Mouse (Mus musculus) CH12.LX (cell line): ENCODE data around the gene Aftph. TPM values are rescaled to one million over a fixed set of nuclear protein-coding genes. Genes with fewer than 3 reads are reported as not detected.

Experiments used
- DNase-seq: peaks from one replicate; pipeline ENCODE4 v3.0.0-alpha.2; 2013; ENCODE audit errors: extremely low read depth
- H3K27ac ChIP-seq: 2 replicates; pipeline ENCODE4 v1.5.1; 2012; ENCODE audit warnings: low read depth, mild to moderate bottlenecking, control low read depth, moderate library complexity; ENCODE audit not compliant: insufficient read depth
- H3K27me3 ChIP-seq: replicated peaks from 2 replicates; pipeline ENCODE3; 2012; ENCODE audit warnings: inconsistent platforms
- H3K36me3 ChIP-seq, 2 experiments: replicated peaks in 1 of 2; 2 replicates each; pipeline versions ENCODE3 to v1.6.1; 2012; ENCODE audit warnings: inconsistent platforms in 1 of 2, low read length in 1 of 2, mild to moderate bottlenecking in 1 of 2, mixed read lengths in 1 of 2, moderate library complexity in 1 of 2; ENCODE audit not compliant: control insufficient read depth in 1 of 2, insufficient read depth in 1 of 2
- H3K4me1 ChIP-seq, 2 experiments: 2 replicates each; pipeline ENCODE4 v1.6.1; 2012; ENCODE audit warnings: inconsistent platforms in 1 of 2, moderate library complexity in 1 of 2; ENCODE audit not compliant: insufficient read depth in 2 of 2, control insufficient read depth in 1 of 2
- H3K4me2 ChIP-seq: 2 replicates; pipeline ENCODE4 v1.6.1; 2012; ENCODE audit warnings: low read depth, mild to moderate bottlenecking, control low read depth; ENCODE audit not compliant: poor library complexity, insufficient read depth, severe bottlenecking
- H3K4me3 ChIP-seq, 3 experiments: fragments of 150-350 bp in 1 of 3; sonication (generic) in 1 of 3; replicated peaks in 1 of 3; 2 replicates each; pipeline versions ENCODE3 to v1.5.1; 2011 to 2012; ENCODE audit warnings: low read depth in 2 of 3, low read length in 2 of 3, mild to moderate bottlenecking in 2 of 3, moderate library complexity in 2 of 3, control low read depth in 1 of 3, improper control_type of control experiment in 1 of 3, inconsistent platforms in 1 of 3, mixed read lengths in 1 of 3; ENCODE audit not compliant: poor library complexity in 1 of 3
- H3K79me2 ChIP-seq: replicated peaks from 2 replicates; pipeline ENCODE4 v1.6.1; 2012; ENCODE audit warnings: mild to moderate bottlenecking, moderate library complexity; ENCODE audit not compliant: control insufficient read depth, poor library complexity, insufficient read depth, severe bottlenecking; ENCODE audit errors: extremely low read depth
- H3K9ac ChIP-seq: 2 replicates; pipeline ENCODE4 v1.6.1; 2012; ENCODE audit warnings: low read depth, mild to moderate bottlenecking, control low read depth, moderate library complexity; ENCODE audit not compliant: insufficient read depth
- H3K9me3 ChIP-seq: replicated peaks from 2 replicates; pipeline ENCODE3; 2012; ENCODE audit warnings: low read length, inconsistent platforms, mixed read lengths
- CHD1 ChIP-seq: IDR thresholded peaks from 2 replicates; pipeline ENCODE4 v1.6.1; 2012; ENCODE audit warnings: low read depth, low read length, improper control_type of control experiment, inconsistent platforms
- CTCF ChIP-seq, 2 experiments: IDR thresholded peaks in 1 of 2; conservative IDR thresholded peaks in 1 of 2; 2 replicates each; pipeline ENCODE4 v1.5.1; 2011 to 2012; ENCODE audit warnings: low read depth in 2 of 2, low read length in 2 of 2, improper control_type of control experiment in 1 of 2, inconsistent platforms in 1 of 2, mild to moderate bottlenecking in 1 of 2, moderate library complexity in 1 of 2
- ELF1 ChIP-seq: IDR thresholded peaks from 2 replicates; pipeline ENCODE4 v1.6.1; 2014; ENCODE audit warnings: low read depth, mild to moderate bottlenecking, inconsistent platforms, low read length, improper control_type of control experiment
- HCFC1 ChIP-seq: IDR thresholded peaks from 2 replicates; pipeline ENCODE4 v1.6.1; 2012; ENCODE audit warnings: low read depth, mild to moderate bottlenecking, inconsistent platforms, low read length, improper control_type of control experiment
- IRF4 ChIP-seq: IDR thresholded peaks from 2 replicates; pipeline ENCODE4 v1.6.1; 2014; ENCODE audit warnings: low read depth, mild to moderate bottlenecking, inconsistent platforms, low read length, improper control_type of control experiment
- JUN ChIP-seq: IDR thresholded peaks from 2 replicates; pipeline ENCODE4 v1.6.1; 2011; ENCODE audit warnings: low read depth, mild to moderate bottlenecking, low read length, improper control_type of control experiment, moderate library complexity; ENCODE audit not compliant: insufficient read depth
- JUND ChIP-seq: conservative IDR thresholded peaks from 2 replicates; pipeline ENCODE4 v1.6.1; 2011; ENCODE audit warnings: low read depth, low read length, improper control_type of control experiment
- MEF2A ChIP-seq: IDR thresholded peaks from 2 replicates; pipeline ENCODE4 v1.6.1; 2014; ENCODE audit warnings: low read depth, mild to moderate bottlenecking, inconsistent platforms, low read length, improper control_type of control experiment, borderline replicate concordance
- MXI1 ChIP-seq: IDR thresholded peaks from 2 replicates; pipeline ENCODE4 v1.6.1; 2011; ENCODE audit warnings: mild to moderate bottlenecking, low read depth, low read length, improper control_type of control experiment
- PAX5 ChIP-seq: IDR thresholded peaks from 2 replicates; pipeline ENCODE4 v1.6.1; 2012; ENCODE audit warnings: low read length, inconsistent platforms, mixed read lengths
- POLR2AphosphoS2 ChIP-seq: IDR thresholded peaks from 2 replicates; pipeline ENCODE4 v1.6.1; 2011; ENCODE audit warnings: low read depth, low read length, improper control_type of control experiment
- SIN3A ChIP-seq: IDR thresholded peaks from 2 replicates; pipeline ENCODE4 v1.6.1; 2012; ENCODE audit warnings: low read length, improper control_type of control experiment, inconsistent platforms
- SMC3 ChIP-seq: IDR thresholded peaks from 2 replicates; pipeline ENCODE4 v1.6.1; 2011; ENCODE audit warnings: low read depth, low read length, improper control_type of control experiment
- TBP ChIP-seq: conservative IDR thresholded peaks from 2 replicates; pipeline ENCODE4 v1.6.1; 2011; ENCODE audit warnings: low read depth, low read length, improper control_type of control experiment
- UBTF ChIP-seq: IDR thresholded peaks from 2 replicates; pipeline ENCODE4 v1.6.1; 2012; ENCODE audit warnings: low read depth, mild to moderate bottlenecking, inconsistent platforms, low read length, improper control_type of control experiment, moderate library complexity
- USF1 ChIP-seq: IDR thresholded peaks from 2 replicates; pipeline ENCODE4 v1.6.1; 2014; ENCODE audit warnings: low read depth, mild to moderate bottlenecking, inconsistent platforms, low read length, improper control_type of control experiment
- USF2 ChIP-seq: conservative IDR thresholded peaks from 2 replicates; pipeline ENCODE4 v1.6.1; 2011; ENCODE audit warnings: low read depth, low read length, improper control_type of control experiment
- ZKSCAN1 ChIP-seq: IDR thresholded peaks from 2 replicates; pipeline ENCODE4 v1.6.1; 2012; ENCODE audit warnings: low read depth, inconsistent platforms, low read length, improper control_type of control experiment, borderline replicate concordance
- ZMIZ1 ChIP-seq: IDR thresholded peaks from 2 replicates; pipeline ENCODE4 v1.6.1; 2012; ENCODE audit warnings: low read depth, mild to moderate bottlenecking, inconsistent platforms, low read length, improper control_type of control experiment
- ZNF384 ChIP-seq: IDR thresholded peaks from 2 replicates; pipeline ENCODE4 v1.6.1; 2012; ENCODE audit warnings: low read depth, low read length, improper control_type of control experiment, inconsistent platforms
- dilution Hi-C: fragments of 300-500 bp; cut with MboI; formaldehyde crosslinking; loops from 2 replicates; pipeline ENCODE4 v1.14.3; 2020; ENCODE audit warnings: low sequenced_read_pairs; ENCODE audit not compliant: extremely low pct_unique_long_range_greater_than_20kb, extremely low pct_ligation_motif_present
- in situ Hi-C: fragments of 300-500 bp; cut with MboI; formaldehyde crosslinking; loops from 3 replicates; pipeline ENCODE4 v1.14.3; 2019; ENCODE audit warnings: low sequenced_read_pairs, low pct_ligation_motif_present, low pct_unique_long_range_greater_than_20kb, mixed read lengths
- polyA plus RNA-seq: library from polyadenylated mRNA; unstranded; fragments of >175 nt; gene quantifications from 2 replicates; pipeline ENCODE4 v1.2.1, GENCODE M21; 2012; ENCODE audit warnings: low read depth; ENCODE audit not compliant: insufficient read length
- total RNA-seq, 2 experiments: library from RNA; depleted of rRNA; stranded (reverse); fragments of 300-350 nt in 1 of 2; fragments of >200 nt in 1 of 2; gene quantifications; 2 replicates each; pipeline ENCODE4 v1.2.3; 2012 to 2014

Aftph gene
- total and polyA plus RNA-seq, 3 experiments = 53.7 to 80.0 (median 53.9) TPM

- Histone ChIP-seq H3K9me3 (peaks cover 11% of the 10 kb centered on the region), H3K4me3 (no peak overlapping the region), H3K9ac (no peak overlapping the region), H3K27ac (no peak overlapping the region), H3K4me2 (no peak overlapping the region), H3K36me3 (no peaks in the 10 kb centered on the region), H3K27me3 (no peaks in the 10 kb centered on the region), H3K79me2 (no peaks in the 10 kb centered on the region), H3K4me1 (peaks cover 0 to 1% of the 10 kb centered on the region in 2 experiments; a peak in 1 of 4 replicates)
- in situ Hi-C loops (no loop called here), dilution Hi-C loops (no loop called here)
- no peak for TF ChIP-seq UBTF
- TF ChIP-seq HCFC1 = no peak
- TF ChIP-seq ELF1 = no peak
- TF ChIP-seq SIN3A = no peak
- no peak for TF ChIP-seq USF2
- TF ChIP-seq CTCF (conservative IDR thresholded peaks at IDR 0.05 in 1 of 2, IDR thresholded peaks at IDR 0.05 in 1 of 2; ENCODE audit: low read depth in 2 of 2, low read length in 2 of 2) = no peak
- no peak for TF ChIP-seq POLR2AphosphoS2
- TF ChIP-seq ZKSCAN1 = no peak
- no peak for TF ChIP-seq JUN
- TF ChIP-seq JUND = no peak
- TF ChIP-seq TBP = no peak
- no peak for TF ChIP-seq ZNF384
- TF ChIP-seq SMC3 = no peak
- TF ChIP-seq PAX5 = no peak
- TF ChIP-seq IRF4 = no peak
- DNase-seq = no peak
These were observed 42.1 kb upstream of the Aftph start for GRCm38 (mm10) chr11:20783467-20783866.

GRCm38 (mm10) chr11:20782620-20783019 is 41.2 kb upstream of the Aftph start:
- no peak overlapping the region for H3K27ac ChIP-seq
- H3K36me3 ChIP-seq = no peaks in the 10 kb centered on the region
- peaks cover 2 to 10% of the 10 kb centered on the region in 2 experiments; a peak in 3 of 4 replicates for H3K4me1 ChIP-seq
- TF ChIP-seq MXI1 (no peak), IRF4 (no peak), MEF2A (no peak), ZMIZ1 (no peak), PAX5 (no peak), ZNF384 (no peak), ELF1 (no peak), CHD1 (no peak), USF1 (no peak)
- TF ChIP-seq, all 38 proteins: peak for 0
- dilution Hi-C loops (no loop called here), in situ Hi-C loops (no loop called here)
- Histone ChIP-seq H3K9ac (no peak overlapping the region), H3K79me2 (no peaks in the 10 kb centered on the region), H3K9me3 (peaks cover 11% of the 10 kb centered on the region), H3K4me2 (no peak overlapping the region), H3K27me3 (no peaks in the 10 kb centered on the region), H3K4me3 (no peak overlapping the region)
- DNase-seq = no peak
